ENCODE assay signal across 7 mouse cellular contexts in genomic region chr1:151427888-151428262, GRCm38 (mm10). TPM values are rescaled to one million over a fixed set of nuclear protein-coding genes. Genes with fewer than 3 reads are reported as not detected.
DNase-seq lines count a peak whose midpoint lies in the region; ATAC-seq and TF ChIP-seq lines count a peak whose summit lies in the region.

No protein-coding gene starts in this region.

- peaks cover 12% of the 10 kb centered on the region for H3K4me1 ChIP-seq in neural tube, embryonic 11.5 days (ENCODE audit: control insufficient read depth, insufficient read depth, low read length)
- H3K4me1 ChIP-seq in limb, embryonic 14.5 days (ENCODE audit: control insufficient read depth, insufficient read depth, low read length): peaks cover 12% of the 10 kb centered on the region
- H3K4me1 ChIP-seq in stomach, postnatal 0 days (replicated peaks; ENCODE audit: control insufficient read depth, insufficient read depth): no peaks in the 10 kb centered on the region

- H3K4me3 ChIP-seq in neural tube, embryonic 11.5 days (ENCODE audit: low read depth, low read length): peak overlapping the region; percentile 86
- H3K4me3 ChIP-seq in limb, embryonic 14.5 days (replicated peaks; ENCODE audit: low read length): peak overlapping the region; percentile 97
- peak overlapping the region; percentile 91 for H3K4me3 ChIP-seq in stomach, postnatal 0 days (ENCODE audit: low read depth, low read length)

- intact Hi-C loops in gastrocnemius, postnatal 14 days (cut with DNase I; ENCODE audit: low total_unique reads): no loop called here

- 0 out of 2 replicates have a peak overlapping the region, but pooled peaks have one; percentile 44 for H3K27ac ChIP-seq in neural tube, embryonic 11.5 days (ENCODE audit: low read depth, low read length)
- H3K27ac ChIP-seq in limb, embryonic 14.5 days (replicated peaks; ENCODE audit: low read depth, low read length): peak overlapping the region; percentile 72
- H3K27ac ChIP-seq in stomach, postnatal 0 days (replicated peaks): peak overlapping the region; percentile 98

- no peak for TF ChIP-seq POLR2A in limb, embryonic 14.5 days (IDR thresholded peaks at IDR 0.05; ENCODE audit: borderline replicate concordance, extremely low read depth, insufficient read depth, insufficient read length)

- H3K9ac ChIP-seq in neural tube, embryonic 11.5 days (ENCODE audit: low read length): peak overlapping the region; percentile 70
- peak overlapping the region; percentile 84 for H3K9ac ChIP-seq in limb, embryonic 14.5 days (ENCODE audit: low read depth, low read length, severe bottlenecking)
- H3K9ac ChIP-seq in stomach, postnatal 0 days (ENCODE audit: low read length): peak overlapping the region; percentile 84

- peak overlapping the region; percentile 49 for H3K4me2 ChIP-seq in neural tube, embryonic 11.5 days (ENCODE audit: low read depth)
- peak overlapping the region; percentile 64 for H3K4me2 ChIP-seq in limb, embryonic 14.5 days (replicated peaks; ENCODE audit: low read depth, low read length, severe bottlenecking)
- peak overlapping the region; percentile 60 for H3K4me2 ChIP-seq in stomach, postnatal 0 days (replicated peaks; ENCODE audit: low read depth)

- no peaks in the 10 kb centered on the region for H3K9me3 ChIP-seq in neural tube, embryonic 11.5 days (ENCODE audit: control insufficient read depth, low read length)
- H3K9me3 ChIP-seq in limb, embryonic 14.5 days (ENCODE audit: control insufficient read depth, low read length): no peaks in the 10 kb centered on the region
- H3K9me3 ChIP-seq in stomach, postnatal 0 days (ENCODE audit: control insufficient read depth, low read length): no peaks in the 10 kb centered on the region

- no peak for TF ChIP-seq CTCF in stomach, postnatal 0 days (IDR thresholded peaks at IDR 0.05; ENCODE audit: low read depth)

- TF ChIP-seq EP300 in stomach, postnatal 0 days (optimal IDR thresholded peaks at IDR 0.05): no peak

- DNase-seq in neural tube, embryonic 11.5 days (ENCODE audit: low spot score): no peak
- DNase-seq in neural tube, embryonic 10.5 days (ENCODE audit: extremely low spot score, low spot score): no peak
- DNase-seq in fibroblast of lung, adult 2 months (ENCODE audit: low read depth): peak; percentile 6
- DNase-seq in limb, embryonic 14.5 days (ENCODE audit: low spot score): no peak
- DNase-seq in stomach, postnatal 0 days (ENCODE audit: low spot score): no peak
- no peak for DNase-seq in gastrocnemius, postnatal 14 days
- DNase-seq in kidney, postnatal 4 days: no peak

- no peaks in the 10 kb centered on the region; the same call in 1 of the 2 replicates for H3K36me3 ChIP-seq in neural tube, embryonic 11.5 days (ENCODE audit: control insufficient read depth, insufficient read depth, low read length)
- H3K36me3 ChIP-seq in limb, embryonic 14.5 days (ENCODE audit: control insufficient read depth, insufficient read depth, low read length): no peaks in the 10 kb centered on the region
- no peaks in the 10 kb centered on the region for H3K36me3 ChIP-seq in stomach, postnatal 0 days (ENCODE audit: control insufficient read depth, insufficient read depth, low read length)

- ATAC-seq in neural tube, embryonic 11.5 days (ENCODE audit: insufficient read depth, low FRiP score, low TSS enrichment): peak; percentile 76
- peak; percentile 46 for ATAC-seq in limb, embryonic 14.5 days (ENCODE audit: low FRiP score, low read depth)
- peak; percentile 49 for ATAC-seq in stomach, postnatal 0 days (ENCODE audit: low FRiP score, low TSS enrichment)

- under 1% methylated on average over 23 of the region's 26 CpGs for WGBS in neural tube, embryonic 11.5 days
- under 1% methylated on average over 25 of the region's 26 CpGs for WGBS in limb, embryonic 14.5 days
- WGBS in stomach, postnatal 0 days: under 1% methylated on average over 26 of the region's 26 CpGs

- no peaks in the 10 kb centered on the region for H3K27me3 ChIP-seq in neural tube, embryonic 11.5 days (ENCODE audit: control insufficient read depth, insufficient read depth, low read length)
- no peaks in the 10 kb centered on the region for H3K27me3 ChIP-seq in limb, embryonic 14.5 days (ENCODE audit: control insufficient read depth, insufficient read depth, low read length)
- H3K27me3 ChIP-seq in stomach, postnatal 0 days (ENCODE audit: control insufficient read depth, insufficient read depth, low read length): no peaks in the 10 kb centered on the region

RNA-seq across cellular contexts. Expression of gene Swt1, which starts 0.4 kb away (rescaled TPM):
- 20.0 TPM in 2 replicates for polyA plus RNA-seq in neural tube, embryonic 11.5 days (2014; fragmentation: Nextera tagmentation; extraction: Ambion mirVana)
- 13.9 and 27.8 TPM in 2 replicates for polyA plus RNA-seq in limb, embryonic 14.5 days (2012; rRNA removed)
- polyA plus RNA-seq in limb, embryonic 14.5 days (2014; fragmentation: Nextera tagmentation; extraction: Ambion mirVana): 19.2 and 21.1 TPM in 2 replicates
- polyA plus RNA-seq in stomach, postnatal 0 days (2015; fragmentation: Nextera tagmentation; extraction: Ambion mirVana): 25.1 and 25.6 TPM in 2 replicates
- total RNA-seq in gastrocnemius, postnatal 14 days (2021): 1 to 10 TPM; 4.6 to 8.1 TPM

RNA-seq across cellular contexts. Expression of gene Trmt1l, which starts 0.5 kb away (rescaled TPM):
- polyA plus RNA-seq in neural tube, embryonic 11.5 days (2014; fragmentation: Nextera tagmentation; extraction: Ambion mirVana): 52.6 and 53.1 TPM in 2 replicates
- 29.3 and 33.8 TPM in 2 replicates for polyA plus RNA-seq in limb, embryonic 14.5 days (2012; rRNA removed)
- 34.2 and 42.5 TPM in 2 replicates for polyA plus RNA-seq in limb, embryonic 14.5 days (2014; fragmentation: Nextera tagmentation; extraction: Ambion mirVana)
- polyA plus RNA-seq in stomach, postnatal 0 days (2015; fragmentation: Nextera tagmentation; extraction: Ambion mirVana): 15.2 and 15.9 TPM in 2 replicates
- total RNA-seq in gastrocnemius, postnatal 14 days (2021): 10 to 100 TPM; 12.0 to 12.3 TPM

Comparison
In these comparisons a context has a peak if more than half of its experiments do, and no peak if none do; other contexts are left out.
1. H3K27ac ChIP-seq: peak in every context shown above with its lines; median percentile 98 in stomach, postnatal 0 days; 72 in limb, embryonic 14.5 days; 44 in neural tube, embryonic 11.5 days.